Mouse (Mus musculus) embryonic stem cell, embryonic (primary cell): ENCODE data around the gene Aknad1.

Source experiments
- CTCF ChIA-PET, 4 experiments: fragments of 300-600 bp in 2 of 4; fragments of 350-600 bp in 2 of 4; sonication (Branson Sonifier 250); formaldehyde crosslinking; loops; one replicate each; lab custom pipeline; 2022; ENCODE audit warnings: inconsistent platforms in 2 of 4; lab: Charles Lee
- POLR2A ChIA-PET, 4 experiments: fragments of 300-600 bp in 2 of 4; fragments of 350-600 bp in 2 of 4; sonication (Branson Sonifier 250); formaldehyde crosslinking; loops; one replicate each; lab custom pipeline; 2022; ENCODE audit warnings: antibody characterized with exemption in 4 of 4, inconsistent platforms in 1 of 4; lab: Charles Lee

Gene Aknad1

GRCm38 (mm10) chr3:108794780-108795179, 55.3 kb downstream of the Aknad1 start:
- ChIA-PET POLR2A (interaction anchor here in 1 of 4 experiments (0.6 kb wide), 1 partner anchor 614 kb away, joined by 3 read pairs; no protein-coding TSS in a partner anchor), CTCF (interaction anchor here in 1 of 4 experiments (1.2 kb wide), 1 partner anchor 23 kb away, joined by 4 read pairs; no protein-coding TSS in a partner anchor)

GRCm38 (mm10) chr3:108795554-108796299, 56.3 kb downstream of the Aknad1 start:
- ChIA-PET CTCF (no interaction called here), POLR2A (no interaction called here)

GRCm38 (mm10) chr3:108796386-108796785, 56.9 kb downstream of the Aknad1 start:
- CTCF ChIA-PET = no interaction called here
- POLR2A ChIA-PET = no interaction called here

GRCm38 (mm10) chr3:108797723-108798122, 58.3 kb downstream of the Aknad1 start:
- ChIA-PET POLR2A (no interaction called here), CTCF (no interaction called here)

- ChIA-PET CTCF (no interaction called here), POLR2A (no interaction called here)
These were observed 58.9 kb downstream of the Aknad1 start for GRCm38 (mm10) chr3:108798375-108798774.

- CTCF ChIA-PET = interaction anchor here in 1 of 4 experiments (1.1 kb wide), 1 partner anchor 34 kb away, joined by 4 read pairs; the partner anchor contains the start of gene Stxbp3
These were observed 66.2 kb downstream of the Aknad1 start for GRCm38 (mm10) chr3:108805622-108806021.

DNA sequence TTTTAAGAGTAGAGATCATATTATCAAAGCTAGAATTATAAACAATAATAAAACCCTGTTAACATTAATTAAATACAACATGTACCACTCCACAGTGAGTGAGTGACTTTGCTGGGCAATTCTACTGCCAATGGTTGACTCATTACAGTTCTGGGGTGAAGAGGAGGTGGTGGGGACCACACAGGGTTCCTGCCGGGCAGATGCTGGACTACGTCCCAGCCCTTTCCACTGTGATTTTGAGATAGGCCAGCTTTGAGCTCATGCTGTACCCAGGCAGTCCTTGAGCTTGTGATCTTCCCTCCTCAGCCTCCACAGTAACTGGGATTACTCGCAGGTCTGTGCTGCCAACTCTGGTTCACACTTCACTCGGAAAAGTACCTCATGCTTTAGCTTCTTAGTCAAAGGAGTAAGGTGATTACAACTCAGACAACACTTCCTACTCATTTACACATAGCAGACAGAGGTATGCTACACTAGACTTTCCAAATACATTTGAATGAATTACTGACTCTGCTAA, 71.3 kb downstream of the Aknad1 start:
- ChIA-PET POLR2A (interaction anchor here in 1 of 4 experiments (0.6 to 1.6 kb wide), 2 partner anchors 26 to 215 kb away, joined by 3 read pairs; no protein-coding TSS in a partner anchor), CTCF (no interaction called here)

More at GRCm38 (mm10) chr3:108805622-108806021, 66.2 kb downstream of the Aknad1 start:
- POLR2A ChIA-PET = interaction anchor here in 2 of 4 experiments (0.6 to 1.3 kb wide), 3 partner anchors 10 to 84 kb away, joined by 3 to 4 read pairs (median 3); partner anchors contain the start of gene Gpsm2 (in 1 of the 2)

GRCm38 (mm10) chr3:108815631-108816030, 76.2 kb downstream of the Aknad1 start:
- CTCF ChIA-PET = no interaction called here
- POLR2A ChIA-PET = interaction anchor here in 2 of 4 experiments (0.9 to 1.2 kb wide), 2 partner anchors 10 to 25 kb away, joined by 3 read pairs; partner anchors contain the start of gene Stxbp3 (in 1 of the 2)

- ChIA-PET POLR2A (interaction anchor here in 3 of 4 experiments (0.5 to 2.5 kb wide), 8 partner anchors 10 to 386 kb away, joined by 3 to 18 read pairs (median 4); partner anchors contain the start of genes Stxbp3 (in 3 of the 3), Sars (in 1 of the 3) and Wdr47 (in 1 of the 3)), CTCF (interaction anchor here in 3 of 4 experiments (0.5 to 1.4 kb wide), 5 partner anchors 9 to 1280 kb away, joined by 3 to 5 read pairs (median 3); partner anchors contain the start of gene Stxbp3 (in 2 of the 3))
These were observed 91.0 kb downstream of the Aknad1 start for GRCm38 (mm10) chr3:108830493-108830892.

DNA sequence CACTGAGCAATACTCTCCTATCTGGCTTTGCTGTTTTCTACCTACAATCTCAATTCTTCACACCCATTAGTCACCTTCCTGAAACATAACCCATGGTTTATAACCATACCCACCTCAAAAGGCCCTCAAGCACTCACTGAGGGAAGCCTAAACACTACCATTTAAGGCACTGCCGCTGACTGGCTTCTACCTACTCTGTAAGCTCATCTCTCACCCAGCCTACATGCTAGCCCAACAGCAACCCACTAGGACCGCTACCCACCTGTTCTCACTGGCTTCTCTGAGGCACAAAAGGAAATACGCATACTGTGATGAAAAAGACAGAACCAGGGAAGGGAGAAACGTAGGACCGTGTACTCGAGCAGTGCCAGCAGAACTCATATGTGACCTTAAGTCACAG, 92.3 kb downstream of the Aknad1 start:
- ChIA-PET POLR2A (interaction anchor here in 3 of 4 experiments (0.6 to 2.5 kb wide), 3 partner anchors 8 to 387 kb away, joined by 3 to 12 read pairs (median 7); partner anchors contain the start of genes Sars (in 1 of the 3) and Stxbp3 (in 1 of the 3)), CTCF (interaction anchor here in 2 of 4 experiments (1.4 kb wide), 2 partner anchors 8 kb away, joined by 3 to 5 read pairs; partner anchors contain the start of gene Stxbp3 (in 2 of the 2))
